Mouse (Mus musculus) thymus, adult 18-20 months (tissue): ENCODE measurements around the gene Pde4a.

Experiments
- DNase-seq, 2 experiments: peaks; one replicate each; pipeline ENCODE4 v3.0.0; 2022; ENCODE audit warnings: mixed read lengths in 2 of 2

The Pde4a gene

DNA sequence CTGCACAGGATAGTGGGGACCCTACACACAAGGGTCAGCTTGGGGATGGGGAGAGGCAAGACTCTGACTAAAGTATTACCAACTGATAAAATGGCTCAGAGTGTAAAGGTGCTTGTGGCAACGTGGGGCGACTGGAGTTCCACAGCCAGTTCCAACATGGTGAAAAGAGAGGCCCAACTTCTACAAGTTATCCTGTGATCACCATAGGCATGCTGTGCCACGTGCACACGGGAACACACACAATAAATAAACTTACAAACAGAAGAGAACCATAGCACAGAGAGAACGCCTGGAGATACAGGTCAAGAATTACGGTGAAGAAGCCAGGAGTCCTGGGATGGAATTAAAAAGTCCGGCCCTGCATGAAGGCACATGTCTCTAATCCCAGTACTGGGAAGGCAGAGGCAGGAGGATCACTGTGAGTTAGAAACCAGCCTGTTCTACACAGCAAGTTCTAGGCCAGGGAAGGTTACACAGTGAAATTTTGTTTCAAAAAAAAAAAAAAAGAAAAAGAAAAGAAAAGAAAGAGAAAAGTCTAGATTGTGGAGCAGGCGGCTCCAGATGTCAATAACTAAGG, 16.3 kb upstream of the Pde4a start:
- DNase-seq, result no peak

DNA sequence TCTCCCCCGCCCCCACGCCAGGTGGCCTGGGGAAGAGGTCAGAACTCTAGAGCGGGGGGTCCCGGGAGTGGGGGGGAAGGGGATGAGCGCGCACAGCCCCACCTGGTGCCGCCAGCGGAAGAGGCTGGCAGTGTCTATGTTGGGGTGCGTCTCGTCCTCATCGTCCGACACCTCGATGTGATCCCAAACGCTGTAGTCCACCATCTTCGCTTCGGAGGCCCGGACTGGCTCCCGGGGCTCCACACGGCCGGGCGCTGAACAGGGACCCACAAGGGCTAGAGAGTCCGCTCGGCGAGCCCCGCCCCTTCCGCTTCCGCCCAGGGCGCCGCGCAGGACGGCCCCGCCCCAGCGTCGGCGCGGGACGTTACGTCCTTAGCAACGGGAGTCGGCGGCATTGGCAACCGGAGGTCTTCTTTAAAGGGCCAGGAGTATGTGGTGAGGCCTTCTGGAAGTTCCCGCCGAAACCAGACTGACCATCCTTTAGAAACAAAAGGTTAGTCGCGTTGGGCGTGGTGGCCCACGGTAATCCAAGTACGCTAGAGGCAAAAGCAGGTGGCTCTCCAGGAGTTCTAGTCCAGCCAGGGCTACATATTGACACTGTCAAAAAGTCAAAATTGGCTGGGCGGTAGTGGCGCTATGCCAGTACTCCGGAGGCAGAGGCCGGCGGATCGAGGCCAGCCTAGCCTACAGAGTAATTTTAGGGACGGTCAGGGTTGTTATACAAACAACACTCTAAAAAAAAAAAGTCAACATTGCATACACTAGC, 15.7 kb upstream of the Pde4a start, which contains the start of gene Cdc37:
TSS of gene Cdc37 (minus strand) at position 329 of the 766 bp plus-strand sequence.
- peak; percentile 82 to 86 for DNase-seq

DNA sequence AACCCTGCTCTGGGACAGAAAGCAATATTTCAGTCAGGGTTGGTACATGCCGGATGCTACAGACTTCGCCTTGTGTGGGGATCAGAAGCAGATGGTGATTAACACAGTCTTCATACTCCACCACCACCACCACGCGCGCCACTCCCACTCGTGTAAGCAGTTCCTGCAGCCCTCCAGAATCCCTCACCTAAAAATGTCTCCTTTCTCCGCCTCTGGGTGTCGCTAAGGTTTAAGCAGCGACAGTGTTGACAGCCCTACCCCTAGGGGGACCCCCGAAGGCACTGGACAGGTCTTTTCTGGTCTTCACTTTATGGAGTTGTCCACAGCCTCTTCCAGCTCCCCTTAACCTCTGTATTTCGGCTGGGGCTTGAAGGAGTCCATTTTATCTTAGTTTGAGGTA, 12.8 kb upstream of the Pde4a start:
- DNase-seq, result no peak

DNA sequence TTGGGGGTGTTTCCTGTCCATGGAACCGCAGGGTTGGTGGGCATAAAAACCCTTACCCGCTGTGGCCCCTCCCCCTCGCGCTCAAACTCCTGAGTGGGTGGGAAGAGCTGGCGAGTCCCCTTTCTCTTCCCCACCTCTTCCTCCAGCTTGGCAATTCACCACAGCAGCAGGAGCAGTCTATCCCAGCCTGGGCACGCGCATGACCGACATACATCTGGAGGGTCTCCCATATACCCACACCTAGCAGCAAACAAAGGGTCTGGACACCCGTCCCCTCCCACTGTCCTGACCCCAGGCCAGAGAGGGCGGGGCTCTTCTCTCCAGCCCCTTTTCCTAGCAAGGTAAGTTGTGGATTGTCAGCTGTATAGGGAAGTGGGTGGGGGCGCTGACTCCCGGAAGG, 12.2 kb upstream of the Pde4a start:
- no peak for DNase-seq

DNA sequence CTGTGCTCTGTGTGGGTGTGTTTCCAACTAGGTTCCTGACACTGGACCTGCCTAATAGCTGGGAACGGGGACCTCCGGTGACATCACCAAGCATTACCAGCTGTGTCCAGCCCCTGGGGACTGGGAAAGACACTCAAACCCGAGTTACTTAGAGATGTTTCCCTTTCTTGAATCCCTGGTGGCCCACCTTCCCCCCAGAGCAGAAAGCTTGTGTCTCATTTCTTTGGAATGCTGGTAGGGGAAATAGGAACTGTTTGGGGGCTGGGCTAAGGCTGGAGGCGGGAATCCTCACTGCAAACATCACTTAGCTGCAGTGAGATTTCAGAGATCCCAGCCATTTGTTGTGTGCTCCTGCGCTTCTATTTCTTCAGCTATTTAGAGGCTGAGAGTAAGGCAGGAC, 11.7 kb upstream of the Pde4a start:
- no peak for DNase-seq

DNA sequence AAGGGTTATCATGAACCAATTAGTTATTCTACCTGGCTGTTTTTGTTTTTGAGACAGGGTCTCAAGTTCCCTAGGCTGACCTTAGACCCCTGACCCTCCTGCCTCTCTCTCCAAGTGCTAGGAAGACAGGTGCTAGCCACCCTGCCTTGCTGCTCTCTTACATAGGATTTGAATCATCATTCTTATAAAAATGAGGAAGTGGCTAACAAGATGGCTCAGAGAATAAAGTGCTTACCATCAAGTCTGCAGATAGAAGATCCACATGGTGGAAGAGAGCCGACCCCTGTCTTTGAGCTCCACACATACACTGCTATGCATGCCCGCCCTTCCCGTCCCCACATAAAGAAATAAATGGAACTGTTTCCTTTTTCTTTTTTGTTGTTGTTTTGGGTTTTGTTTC, 10.7 kb upstream of the Pde4a start:
- DNase-seq, result no peak

DNA sequence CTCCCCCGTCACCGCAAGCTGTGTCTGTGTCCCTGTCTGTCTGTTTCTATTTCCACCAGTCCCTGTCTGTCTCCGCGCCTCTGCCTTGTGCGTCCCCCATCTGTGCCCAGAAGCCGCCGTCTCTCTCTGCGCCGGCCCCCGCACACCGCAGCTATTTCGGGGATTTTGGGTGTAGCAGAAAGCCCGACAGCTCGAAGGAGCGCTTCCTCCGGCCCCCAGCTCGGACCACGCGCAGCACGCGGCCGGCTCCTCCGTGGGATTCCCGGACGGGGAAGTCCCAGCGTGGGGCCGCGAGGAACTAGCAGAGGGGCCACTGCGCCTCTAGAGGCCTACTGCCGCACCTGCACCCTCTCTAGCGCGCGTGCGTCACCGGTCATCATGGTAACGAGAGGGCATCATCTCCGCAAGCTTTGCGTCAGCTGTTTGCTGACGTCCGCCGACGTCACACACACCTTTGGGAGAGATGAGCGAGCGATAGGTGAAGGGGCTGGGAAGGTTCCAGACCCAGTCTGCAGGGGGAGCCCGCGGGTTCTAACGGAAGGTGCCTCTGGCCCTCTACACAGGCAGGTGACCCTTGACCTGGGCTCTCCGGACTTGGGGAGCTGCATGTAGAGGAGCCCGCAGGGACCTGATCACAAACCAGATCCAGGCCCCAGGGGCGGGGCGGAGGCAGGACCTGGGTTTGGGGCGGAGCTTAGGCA, 4.2 kb upstream of the Pde4a start:
- DNase-seq, result peak; percentile 65 to 75

DNA sequence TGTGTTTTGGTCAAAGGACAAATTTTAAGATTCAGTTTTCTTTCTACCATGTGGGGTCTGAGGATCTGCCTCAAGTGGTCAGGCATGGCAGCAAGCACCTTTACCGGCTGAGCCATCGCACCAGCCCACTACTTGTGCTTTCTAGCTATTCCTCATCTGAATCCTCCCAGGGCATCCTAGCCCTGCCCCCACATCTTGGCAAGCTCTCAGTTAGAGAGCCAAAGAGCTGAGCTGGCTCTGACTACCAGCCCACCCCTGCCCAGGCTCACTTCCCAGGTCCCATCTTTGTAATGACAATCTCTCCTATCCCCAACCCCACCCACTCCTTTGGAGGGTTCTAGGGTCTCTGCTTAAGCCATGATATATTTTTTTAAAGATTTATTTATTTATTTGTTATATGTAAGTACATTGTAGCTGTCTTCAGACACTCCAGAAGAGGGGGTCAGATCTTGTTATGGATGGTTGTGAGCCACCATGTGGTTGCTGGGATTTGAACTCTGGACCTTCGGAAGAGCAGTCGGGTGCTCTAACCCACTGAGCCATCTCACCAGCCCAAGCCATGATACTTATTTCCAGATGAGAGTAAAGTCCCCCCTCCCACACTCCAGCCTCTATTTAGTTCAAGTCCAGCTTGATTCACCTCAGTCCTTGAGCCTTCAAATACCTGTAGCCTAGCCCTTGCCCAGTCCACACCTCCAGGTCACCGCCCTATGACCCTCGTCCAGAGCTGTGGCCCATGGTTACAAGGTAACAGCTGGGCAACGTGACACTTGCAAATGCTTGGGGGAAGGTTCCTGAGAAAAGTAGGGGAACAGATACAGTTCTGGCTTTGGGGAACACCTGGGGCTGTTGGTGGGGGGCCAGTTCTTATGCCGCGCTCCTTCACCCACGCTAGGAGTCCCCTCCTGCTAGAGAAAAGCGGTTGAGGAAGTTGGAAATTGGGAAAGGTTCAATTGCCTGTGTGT, 2.1 kb upstream of the Pde4a start:
- DNase-seq, result no peak

DNA sequence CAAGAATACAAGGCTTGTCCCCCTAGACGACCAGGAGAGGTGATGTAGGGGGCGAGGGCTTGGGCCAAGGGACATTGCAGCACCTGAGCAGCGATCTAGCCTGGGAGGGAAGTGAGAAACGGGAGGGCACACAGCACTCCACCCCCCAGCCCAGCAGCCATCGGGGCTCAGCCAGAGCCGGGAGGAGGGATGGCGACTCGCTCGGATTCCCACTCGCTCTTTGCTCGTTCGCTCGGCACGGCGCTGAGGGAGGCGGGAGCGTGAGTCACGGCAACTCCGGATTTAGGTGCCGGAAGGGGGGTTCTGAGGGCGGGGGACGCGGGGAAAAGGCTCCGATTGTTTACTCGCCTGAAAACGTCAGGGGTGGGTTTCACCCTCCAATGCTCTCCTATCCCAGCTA, 1.4 kb upstream of the Pde4a start:
- DNase-seq, result no peak

DNA sequence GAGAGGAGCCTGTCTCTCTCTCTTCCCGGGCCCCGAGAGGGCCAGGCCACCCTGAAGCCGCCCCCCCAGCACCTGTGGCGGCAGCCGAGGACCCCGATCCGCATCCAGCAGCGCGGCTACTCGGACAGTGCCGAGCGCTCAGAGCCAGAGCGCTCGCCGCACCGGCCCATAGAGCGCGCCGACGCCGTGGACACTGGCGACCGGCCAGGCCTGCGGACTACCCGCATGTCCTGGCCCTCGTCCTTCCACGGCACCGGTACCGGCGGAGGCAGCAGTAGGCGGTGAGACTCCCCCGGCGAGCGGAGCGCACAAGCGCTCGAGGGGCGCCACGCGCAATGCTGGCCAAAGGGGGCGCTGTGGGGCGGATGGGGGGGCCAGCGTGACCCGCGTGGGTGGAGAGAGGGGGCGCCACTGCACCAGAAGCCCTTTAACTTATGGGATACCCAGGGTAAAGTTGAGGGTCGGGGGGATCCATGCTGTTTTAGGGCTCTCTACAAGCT, 488 bp downstream of the Pde4a start:
- DNase-seq, result no peak

DNA sequence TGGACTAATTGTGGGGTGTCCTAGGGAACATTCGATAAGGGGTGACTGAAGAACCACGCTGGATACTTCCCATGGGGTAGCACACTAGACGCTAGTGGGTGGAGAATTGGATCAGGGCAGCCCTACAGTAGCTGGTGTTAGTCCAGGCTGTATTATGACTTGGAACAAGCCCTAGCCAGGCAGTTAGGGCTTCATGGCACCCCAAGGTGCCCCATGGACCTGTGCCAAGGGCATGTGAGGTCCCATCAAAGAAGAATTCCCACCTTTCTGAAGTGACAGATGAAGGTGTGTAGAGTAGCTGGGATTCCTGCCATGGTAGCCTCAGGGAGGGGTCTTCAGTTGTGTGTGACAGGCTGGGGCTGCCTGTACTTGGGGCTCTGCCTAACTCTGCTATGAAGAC, 1.0 kb downstream of the Pde4a start:
- no peak for DNase-seq

DNA sequence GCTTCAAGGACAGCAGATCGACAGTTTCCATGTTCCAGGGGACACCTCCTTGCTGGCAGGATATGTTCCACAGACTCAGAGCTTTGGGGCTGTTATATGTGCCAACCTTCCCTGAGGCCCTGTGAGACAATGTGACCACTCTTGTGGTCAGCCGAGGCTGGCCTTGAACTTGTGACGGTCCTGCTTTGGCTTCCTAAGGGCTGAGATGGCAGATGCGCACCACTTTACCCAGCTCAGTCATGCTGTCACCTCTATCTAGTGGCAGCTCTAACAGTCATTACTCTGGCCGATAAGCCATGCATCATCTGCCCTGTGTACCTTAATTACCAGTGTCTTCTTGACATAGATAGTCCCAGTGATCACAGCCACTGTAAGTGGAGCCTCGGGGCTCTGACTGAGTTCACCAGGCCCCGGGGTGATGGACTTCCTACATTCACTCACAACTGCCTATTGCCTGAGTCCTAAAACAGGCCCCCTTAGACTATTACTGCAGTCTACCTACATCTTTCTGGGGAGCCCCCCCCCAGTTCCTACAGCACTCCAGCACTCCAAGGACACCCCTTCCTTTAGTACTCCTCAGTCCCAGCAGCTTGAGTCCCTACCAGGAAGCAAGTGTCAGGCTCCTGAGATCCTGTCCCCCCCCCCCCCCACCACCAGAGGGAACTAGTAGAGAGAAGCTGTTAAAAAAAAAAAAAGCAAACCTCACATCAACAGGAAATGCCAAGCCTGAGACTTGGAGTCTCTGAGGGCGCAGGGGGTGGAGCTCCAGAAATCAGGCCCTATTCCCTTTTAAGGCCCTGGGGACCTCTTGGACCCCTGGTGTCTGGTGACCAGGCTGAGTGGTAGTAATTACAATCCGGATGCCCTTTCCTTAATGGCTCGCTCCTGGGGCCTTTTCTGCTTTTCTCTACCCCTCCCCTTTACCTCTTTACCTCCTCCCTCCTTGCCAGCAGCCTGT, 1.9 kb downstream of the Pde4a start:
- DNase-seq, result no peak

DNA sequence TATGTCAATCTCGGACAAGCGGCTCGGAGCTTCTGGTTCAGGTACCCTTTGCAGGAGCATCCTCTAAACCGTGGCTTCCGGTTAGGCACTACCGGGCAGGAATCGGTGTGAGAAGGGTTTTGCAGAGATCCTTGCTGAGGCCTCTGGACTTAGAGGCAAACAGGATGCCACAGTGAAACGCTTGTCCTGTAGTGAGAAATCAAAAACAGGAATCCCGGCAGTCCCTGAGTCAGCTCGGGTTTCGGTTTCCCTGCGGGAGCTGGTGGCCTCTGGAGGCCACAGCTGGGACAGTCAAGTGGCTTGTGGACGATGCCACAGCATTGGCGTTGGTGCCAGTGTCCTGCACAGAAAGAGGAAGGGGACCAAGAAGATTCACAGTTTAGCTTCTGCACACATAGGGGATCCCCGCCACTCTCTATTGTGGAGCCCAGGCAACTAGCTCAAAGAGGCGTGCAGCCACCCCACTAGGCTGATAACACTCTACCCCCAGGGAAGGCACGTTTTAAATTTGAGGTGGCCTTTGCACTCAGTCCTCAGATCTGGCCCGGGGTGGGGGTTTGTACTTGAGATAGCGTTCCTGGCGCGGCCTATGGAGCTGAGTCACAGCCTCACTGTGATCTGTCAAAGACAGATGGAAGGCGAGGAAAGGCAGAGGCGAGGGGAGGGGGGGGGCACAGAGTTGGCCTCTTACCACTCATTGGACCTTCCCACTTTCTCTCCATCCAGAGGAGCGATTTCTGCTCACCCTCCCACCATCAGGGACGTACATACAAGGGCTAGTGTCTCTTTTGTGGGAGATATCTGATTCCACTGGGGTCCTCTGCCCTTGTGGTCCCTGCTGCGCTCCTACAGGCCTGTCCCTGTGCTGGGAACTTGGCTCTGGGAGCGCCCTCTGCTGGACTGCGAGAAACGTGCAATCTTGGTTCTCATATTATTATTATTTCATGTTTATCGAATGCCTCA, 2.9 kb downstream of the Pde4a start:
- peak in 1 of 2 experiments; percentile 45 for DNase-seq

DNA sequence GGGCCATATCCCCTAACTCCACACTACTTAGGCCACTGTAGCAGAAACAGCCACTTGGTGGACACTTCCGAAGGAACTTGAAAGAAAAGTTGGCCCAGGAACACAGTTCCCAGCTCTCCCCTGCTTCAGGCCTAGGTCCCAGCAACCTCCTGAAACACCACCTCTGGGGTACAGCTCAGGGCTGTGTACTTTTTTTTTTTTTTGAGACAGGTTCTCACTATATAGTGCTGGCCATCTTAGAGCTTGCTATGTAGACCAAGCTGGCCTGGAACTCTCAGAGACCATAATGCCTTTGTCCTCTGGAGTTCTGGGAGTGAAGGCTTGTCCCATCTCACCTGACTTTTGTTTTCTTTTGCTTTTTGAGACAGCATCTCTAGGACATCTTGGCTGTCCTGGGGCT, 3.6 kb downstream of the Pde4a start:
- no peak for DNase-seq

DNA sequence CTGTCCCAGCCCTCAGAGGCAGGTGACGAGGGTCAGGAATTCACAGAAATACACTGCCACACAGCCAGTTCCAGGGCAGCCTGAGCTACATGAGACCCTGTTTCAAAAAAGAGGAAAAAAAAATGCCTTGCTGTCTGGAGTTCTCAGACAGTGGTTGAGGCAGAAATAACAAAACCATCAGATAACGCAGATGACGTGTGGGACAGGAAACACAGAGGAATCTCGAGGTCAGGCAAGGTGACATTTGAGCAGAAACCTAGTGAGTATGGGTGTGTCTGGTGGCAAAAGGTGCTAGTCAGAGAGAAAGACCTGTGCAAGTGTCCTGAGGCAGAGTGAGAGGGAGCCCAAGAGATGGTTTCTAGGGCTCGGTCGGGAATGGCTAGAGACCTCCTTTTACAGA, 6.8 kb downstream of the Pde4a start:
- no peak for DNase-seq

DNA sequence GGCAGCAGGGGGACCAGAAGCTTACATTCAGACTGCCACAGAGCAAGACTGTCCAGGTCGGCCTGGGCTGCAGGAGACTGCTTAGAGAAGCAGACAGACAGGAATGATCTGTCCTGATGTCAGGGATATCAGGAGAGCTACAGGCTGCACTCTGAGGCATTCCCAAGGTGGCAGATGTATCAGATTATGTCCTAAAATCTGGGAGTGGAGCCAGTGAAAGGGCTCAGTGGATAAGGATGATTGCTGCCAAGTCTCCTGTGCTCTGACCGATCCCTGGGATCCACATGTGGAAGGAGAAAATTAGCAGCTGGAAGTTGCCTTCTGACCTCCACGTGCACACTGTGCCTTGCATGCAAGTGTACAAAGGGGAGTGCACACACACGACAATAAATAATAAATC, 14.9 kb downstream of the Pde4a start:
- DNase-seq, result no peak

DNA sequence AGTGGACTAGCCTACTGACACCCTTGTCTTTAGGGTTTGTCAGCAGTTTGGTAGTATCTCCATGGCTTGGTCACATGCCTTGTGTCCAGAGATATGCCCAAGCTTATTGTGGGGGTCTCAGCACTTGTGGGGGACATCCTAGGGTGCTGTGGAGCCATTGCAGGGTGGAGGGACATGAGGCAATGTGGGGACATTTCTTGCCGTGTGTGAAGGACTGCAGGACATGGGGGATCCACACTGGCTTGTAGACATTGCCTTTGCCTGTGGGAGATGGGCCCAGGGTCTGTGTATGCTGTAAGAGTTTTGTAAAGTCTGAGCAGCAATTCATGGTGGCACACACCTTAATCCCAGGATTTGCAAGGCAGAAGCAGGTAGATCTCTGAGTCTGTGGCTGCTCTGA, 15.3 kb downstream of the Pde4a start:
- DNase-seq, result no peak

DNA sequence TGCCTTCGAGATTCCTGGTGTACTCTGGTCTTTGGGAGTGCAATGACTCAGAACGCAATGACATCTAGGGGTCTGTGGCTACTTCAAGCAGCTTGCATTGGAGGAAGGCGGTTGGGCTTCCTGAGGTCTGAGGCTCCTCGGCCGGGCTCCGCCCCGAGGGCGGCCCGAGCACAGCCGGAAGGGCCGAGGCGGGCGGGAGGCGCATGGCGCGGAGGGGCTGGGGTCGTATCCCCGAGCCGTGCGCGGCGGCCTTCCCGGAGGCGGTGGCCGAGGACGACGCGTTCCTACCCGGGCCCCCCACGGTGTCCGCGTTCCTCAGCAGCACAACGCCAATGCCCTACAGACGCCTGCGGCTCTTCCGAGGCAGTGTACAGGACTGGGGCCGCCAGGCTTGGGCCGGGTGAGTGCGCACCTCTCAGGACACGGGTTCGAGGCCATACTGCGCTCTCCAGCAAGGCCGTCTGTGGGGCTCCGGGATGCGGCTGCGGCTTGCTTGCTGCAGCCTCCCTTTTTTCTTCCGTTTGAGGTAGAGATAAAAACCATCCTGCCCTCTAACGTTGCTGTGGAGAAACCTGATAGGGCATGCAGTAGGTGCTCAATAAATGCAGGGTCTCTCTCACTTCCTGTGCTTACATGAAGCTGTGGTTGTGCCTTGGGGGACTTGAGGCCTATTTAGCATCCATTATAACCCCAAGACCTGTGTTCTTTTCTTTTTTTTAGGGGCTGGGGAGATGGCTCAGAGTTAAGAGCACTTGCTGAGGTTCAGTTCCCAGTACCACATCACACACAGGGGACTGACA, 16.1 kb downstream of the Pde4a start:
- no peak for DNase-seq

DNA sequence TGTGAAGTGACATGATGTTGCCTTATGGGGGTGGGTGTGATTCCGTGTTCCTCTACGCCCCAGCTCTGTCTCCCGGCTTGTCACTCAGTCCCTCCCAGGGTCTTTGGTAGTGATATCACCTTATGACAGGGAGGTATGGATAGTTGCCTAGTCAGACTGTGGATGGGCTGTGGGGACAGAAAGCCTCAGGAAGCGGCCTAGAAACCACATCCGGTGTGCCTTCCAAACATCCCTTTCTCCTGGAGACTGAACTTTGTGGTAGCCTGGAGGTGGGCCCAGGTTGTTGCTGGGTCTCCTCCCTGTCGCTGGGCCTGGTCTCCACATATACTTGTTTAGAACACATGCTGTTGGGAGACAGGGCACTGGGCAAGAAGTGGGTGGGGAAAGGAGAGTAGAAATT, 17.9 kb downstream of the Pde4a start:
- no peak for DNase-seq
